Mouse (Mus musculus): Measurements from ENCODE around the gene Fut1.
A peak's percentile ranks its signal among the peaks of the same experiment; 100 is the strongest.

The Fut1 gene

GRCm38 (mm10) chr7:45598960-45599879, 17.9 kb upstream of the Fut1 start:
- DNase-seq (ENCODE audit: extremely low spot score, low spot score) = no peak

- DNase-seq (ENCODE audit: extremely low spot score, low spot score) = no peak
These were observed 11.3 kb upstream of the Fut1 start for GRCm38 (mm10) chr7:45605704-45606289.

- DNase-seq (ENCODE audit: extremely low spot score, low spot score) = no peak
These were observed 7.6 kb upstream of the Fut1 start for GRCm38 (mm10) chr7:45609511-45609910.

GRCm38 (mm10) chr7:45616277-45616676, 812 bp upstream of the Fut1 start:
- DNase-seq (ENCODE audit: extremely low spot score, low spot score) = no peak

- no peak for DNase-seq (ENCODE audit: extremely low spot score, low spot score)
These were observed 1.2 kb downstream of the Fut1 start for GRCm38 (mm10) chr7:45618316-45618715.

GRCm38 (mm10) chr7:45619592-45619991, 2.5 kb downstream of the Fut1 start:
- no peak for DNase-seq (ENCODE audit: extremely low spot score, low spot score)

- no peak for DNase-seq (ENCODE audit: extremely low spot score, low spot score)
These were observed 4.4 kb downstream of the Fut1 start, which contains the start of gene Izumo1 for GRCm38 (mm10) chr7:45621443-45621842. Gene Izumo1 (plus strand): TSS chr7:45621811.

GRCm38 (mm10) chr7:45623507-45623906, 6.4 kb downstream of the Fut1 start:
- DNase-seq (ENCODE audit: extremely low spot score, low spot score) = no peak

GRCm38 (mm10) chr7:45624718-45625117, 7.6 kb downstream of the Fut1 start:
- DNase-seq (ENCODE audit: extremely low spot score, low spot score) = no peak

- DNase-seq (ENCODE audit: extremely low spot score, low spot score) = no peak
These were observed 8.4 kb downstream of the Fut1 start for GRCm38 (mm10) chr7:45625481-45625880.

- no peak for DNase-seq (ENCODE audit: extremely low spot score, low spot score)
These were observed 9.5 kb downstream of the Fut1 start for GRCm38 (mm10) chr7:45626571-45627076.

- DNase-seq (ENCODE audit: extremely low spot score, low spot score) = no peak
These were observed 10.2 kb downstream of the Fut1 start, which contains the start of gene Rasip1 for GRCm38 (mm10) chr7:45627261-45627660. Gene Rasip1 (plus strand): TSS chr7:45627488.

- DNase-seq (ENCODE audit: extremely low spot score, low spot score) = peak; percentile 86
These were observed 11.5 kb downstream of the Fut1 start for GRCm38 (mm10) chr7:45628364-45629294.

GRCm38 (mm10) chr7:45630064-45630907, 13.2 kb downstream of the Fut1 start:
- no peak for DNase-seq (ENCODE audit: extremely low spot score, low spot score)

- DNase-seq (ENCODE audit: extremely low spot score, low spot score) = no peak
These were observed 15.4 kb downstream of the Fut1 start for GRCm38 (mm10) chr7:45632499-45632898.

GRCm38 (mm10) chr7:45634946-45635681, 18.0 kb downstream of the Fut1 start:
- no peak for DNase-seq (ENCODE audit: extremely low spot score, low spot score)

GRCm38 (mm10) chr7:45635711-45636688, 18.9 kb downstream of the Fut1 start:
- no peak for DNase-seq (ENCODE audit: extremely low spot score, low spot score)

GRCm38 (mm10) chr7:45637710-45638109, 20.6 kb downstream of the Fut1 start:
- no peak for DNase-seq (ENCODE audit: extremely low spot score, low spot score)
